Mouse (Mus musculus) heart, adult 2 months (tissue): Measurements from ENCODE around the gene Inafm1. TPM values are rescaled to one million over a fixed set of nuclear protein-coding genes. Genes with fewer than 3 reads are reported as not detected.

ENCODE experiments used
- DNase-seq, 2 experiments: peaks; one replicate each; pipeline ENCODE4 v3.0.0; 2021
- H3K27ac ChIP-seq: fragments of 200-600 bp; 2 replicates; pipeline ENCODE4 v1.8.1; 2022
- H3K27me3 ChIP-seq: fragments of 200-500 bp; 2 replicates; pipeline ENCODE4 v1.6.1; 2012; ENCODE audit warnings: mild to moderate bottlenecking, low read length, inconsistent platforms, mixed read lengths; ENCODE audit not compliant: control insufficient read depth, insufficient read depth
- H3K36me3 ChIP-seq: fragments of 200-500 bp; 2 replicates; pipeline ENCODE4 v1.6.1; 2012; ENCODE audit warnings: low read length, inconsistent platforms; ENCODE audit not compliant: control insufficient read depth, insufficient read depth
- H3K4me1 ChIP-seq: fragments of 200-500 bp; 2 replicates; pipeline ENCODE4 v1.6.1; 2011; ENCODE audit warnings: low read length; ENCODE audit not compliant: control insufficient read depth, insufficient read depth
- H3K4me3 ChIP-seq: fragments of 200-600 bp; 2 replicates; pipeline ENCODE4 v1.8.1; 2022
- H3K79me2 ChIP-seq: fragments of 200-500 bp; replicated peaks from 2 replicates; pipeline ENCODE4 v1.6.1; 2012; ENCODE audit warnings: mild to moderate bottlenecking, inconsistent platforms, low read length, moderate library complexity, mixed read lengths; ENCODE audit not compliant: control insufficient read depth, insufficient read depth
- H3K9ac ChIP-seq: fragments of 200-500 bp; 2 replicates; pipeline ENCODE4 v1.6.1; 2012; ENCODE audit warnings: low read depth, mild to moderate bottlenecking, control low read depth, inconsistent platforms, low read length, mixed read lengths
- CTCF ChIP-seq: fragments of 200-600 bp; IDR thresholded peaks from 2 replicates; pipeline ENCODE4 v1.8.1; 2022; ENCODE audit warnings: antibody characterized with exemption, mild to moderate bottlenecking, moderate library complexity
- EP300 ChIP-seq: fragments of 200-500 bp; IDR thresholded peaks from 2 replicates; pipeline ENCODE4 v1.6.1; 2011; ENCODE audit warnings: low read depth, low read length, control low read depth; ENCODE audit not compliant: insufficient read depth
- POLR2A ChIP-seq: fragments of 200-500 bp; IDR thresholded peaks from 2 replicates; pipeline ENCODE4 v1.6.1; 2011; ENCODE audit warnings: mild to moderate bottlenecking, low read depth, low read length, control low read depth; ENCODE audit not compliant: insufficient read depth
- WGBS: fragments of 180-500 bp; shearing (Covaris S2); methylation state at CpG from one replicate; pipeline ENCODE4 v1.1.7; 2018; 5-methylcytosine and 5-hydroxymethylcytosine counted together
- intact Hi-C: fragments of 180-260 bp; cut with DNase I; formaldehyde crosslinking; loops from one replicate; pipeline ENCODE4 v1.15.1; 2025
- long read RNA-seq: library from polyadenylated mRNA; stranded (forward); transcript quantifications from one replicate; pipeline ENCODE4 v2.0.0, GENCODE M21; 2021
- polyA plus RNA-seq: library from polyadenylated mRNA; depleted of rRNA; stranded (reverse); fragments of >200 nt; gene quantifications from 2 replicates; pipeline ENCODE4 v1.2.3, GENCODE M21; 2012; rRNA removed
- total RNA-seq, 2 experiments: library from RNA; stranded (reverse); gene quantifications; 2 replicates each; pipeline ENCODE4 v1.2.3; 2021

Gene Inafm1
- 10 to 100 TPM; 15.4 to 17.4 TPM for total RNA-seq
- 12.8 and 16.3 TPM in 2 replicates for polyA plus RNA-seq
- long read RNA-seq, transcript Inafm1-201 (1 exons, 1,605 nt) = major isoform, 8 of 8 reads
- long read RNA-seq, partial matches to known transcripts = 0 of 8 reads
- long read RNA-seq, other reads (novel, unspliced or antisense) = 0 of 8 reads

- WGBS = under 1% methylated on average over 39 of the region's 49 CpGs
- peaks cover 5% of the 10 kb centered on the region for H3K4me1 ChIP-seq
- peak within 1 kb of the TSS; percentile 82 for H3K27ac ChIP-seq
- DNase-seq = peak; percentile 87 to 90
- intact Hi-C loops = loop anchor here (1.0 kb wide), 1 partner anchor 12 kb away; no protein-coding TSS in a partner anchor
- peak within 1 kb of the TSS; percentile 85 for H3K9ac ChIP-seq
- peak within 1 kb of the TSS; percentile 83 for H3K4me3 ChIP-seq
- TF ChIP-seq POLR2A (peak; percentile 43; the same call in 1 of the 2 replicates), CTCF (no peak), EP300 (0 out of 2 replicates have a peak, but pooled peaks have one; percentile 26)
- no peaks in the 10 kb centered on the region for H3K79me2 ChIP-seq
- no peaks in the 10 kb centered on the region for H3K27me3 ChIP-seq
- H3K36me3 ChIP-seq = no peaks in the 10 kb centered on the region
Observed at GRCm38 (mm10) chr7:16273081-16273765, at the start of gene Inafm1. TSS of gene Inafm1 (minus strand) at chr7:16273617.

- no peak overlapping the region for H3K27ac ChIP-seq
- H3K9ac ChIP-seq = no peak overlapping the region
- H3K36me3 ChIP-seq = no peaks in the 10 kb centered on the region
- 89% methylated on average over 6 of the region's 6 CpGs for WGBS
- H3K4me3 ChIP-seq = no peak overlapping the region
- intact Hi-C loops = no loop called here
- TF ChIP-seq CTCF = no peak
- no peak for TF ChIP-seq POLR2A
- no peak for TF ChIP-seq EP300
- DNase-seq = no peak
- no peaks in the 10 kb centered on the region for H3K79me2 ChIP-seq
- no peaks in the 10 kb centered on the region for H3K4me1 ChIP-seq
- H3K27me3 ChIP-seq = no peaks in the 10 kb centered on the region
Observed at GRCm38 (mm10) chr7:16320479-16320878, 47.1 kb upstream of the Inafm1 start.

- Histone ChIP-seq H3K79me2 (no peaks in the 10 kb centered on the region), H3K27me3 (no peaks in the 10 kb centered on the region), H3K4me1 (peaks cover 3% of the 10 kb centered on the region), H3K36me3 (no peaks in the 10 kb centered on the region), H3K27ac (no peak overlapping the region), H3K9ac (no peak overlapping the region), H3K4me3 (no peak overlapping the region)
- TF ChIP-seq CTCF (no peak), POLR2A (no peak), EP300 (no peak)
- no peak for DNase-seq
- intact Hi-C loops = loop anchor here (2.0 to 10.0 kb wide), 3 partner anchors 20 to 416 kb away; partner anchors contain the start of genes Ap2s1 and Tmem160
- 92% methylated on average over 4 of the region's 4 CpGs for WGBS
Observed at GRCm38 (mm10) chr7:16319216-16319615, 45.8 kb upstream of the Inafm1 start.

DNA sequence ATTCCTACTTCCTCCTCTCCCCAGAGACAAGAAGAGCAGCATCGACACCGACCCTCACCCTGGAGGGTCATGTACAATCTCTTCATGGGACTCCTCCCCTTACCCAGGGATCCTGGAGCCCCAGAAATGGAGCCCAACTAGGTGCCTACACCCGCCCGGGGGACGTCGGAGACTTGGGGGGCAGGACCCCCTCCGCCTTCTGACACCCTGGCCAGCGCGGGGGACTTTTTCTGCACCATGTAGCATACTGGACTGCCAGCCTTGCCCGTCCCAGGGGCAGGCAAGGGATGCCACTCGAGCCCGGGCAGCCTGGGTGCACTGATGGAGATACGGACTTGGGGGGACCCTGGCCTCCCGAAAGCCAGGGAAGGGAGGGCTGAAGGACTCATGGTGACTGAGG lies 43.7 kb upstream of the Inafm1 start:
- WGBS = 83% methylated on average over 14 of the region's 14 CpGs
- H3K27me3 ChIP-seq = no peaks in the 10 kb centered on the region
- no peak for DNase-seq

GRCm38 (mm10) chr7:16315222-16315759 lies 41.9 kb upstream of the Inafm1 start:
- 50% methylated on average over 4 of the region's 4 CpGs for whole genome bisulfite sequencing
- no peak overlapping the region for H3K4me3 ChIP-seq
- H3K36me3 ChIP-seq = no peaks in the 10 kb centered on the region
- H3K79me2 ChIP-seq = no peaks in the 10 kb centered on the region
- intact Hi-C loops = loop anchor here (10.0 kb wide), 2 partner anchors 140 to 420 kb away; partner anchors contain the start of genes Ap2s1 and Tmem160
- no peak for TF ChIP-seq POLR2A
- TF ChIP-seq EP300 = no peak
- TF ChIP-seq CTCF = no peak
- H3K27ac ChIP-seq = peak overlapping the region; percentile 2
- H3K27me3 ChIP-seq = no peaks in the 10 kb centered on the region
- H3K9ac ChIP-seq = no peak overlapping the region
- peaks cover 8% of the 10 kb centered on the region for H3K4me1 ChIP-seq
- DNase-seq = no peak

More for the DNA sequence above, 43.7 kb upstream of the Inafm1 start:
- Histone ChIP-seq H3K79me2 (no peaks in the 10 kb centered on the region), H3K27ac (no peak overlapping the region), H3K36me3 (no peaks in the 10 kb centered on the region), H3K9ac (no peak overlapping the region), H3K4me3 (no peak overlapping the region), H3K4me1 (peaks cover 6% of the 10 kb centered on the region)
- TF ChIP-seq CTCF = no peak
- TF ChIP-seq EP300 = no peak
- no peak for TF ChIP-seq POLR2A
- intact Hi-C loops = loop anchor here (10.0 kb wide), 2 partner anchors 138 to 418 kb away; partner anchors contain the start of genes Ap2s1 and Tmem160
